ENCODE assay signal across 17 mouse cellular contexts in the genomic region with DNA sequence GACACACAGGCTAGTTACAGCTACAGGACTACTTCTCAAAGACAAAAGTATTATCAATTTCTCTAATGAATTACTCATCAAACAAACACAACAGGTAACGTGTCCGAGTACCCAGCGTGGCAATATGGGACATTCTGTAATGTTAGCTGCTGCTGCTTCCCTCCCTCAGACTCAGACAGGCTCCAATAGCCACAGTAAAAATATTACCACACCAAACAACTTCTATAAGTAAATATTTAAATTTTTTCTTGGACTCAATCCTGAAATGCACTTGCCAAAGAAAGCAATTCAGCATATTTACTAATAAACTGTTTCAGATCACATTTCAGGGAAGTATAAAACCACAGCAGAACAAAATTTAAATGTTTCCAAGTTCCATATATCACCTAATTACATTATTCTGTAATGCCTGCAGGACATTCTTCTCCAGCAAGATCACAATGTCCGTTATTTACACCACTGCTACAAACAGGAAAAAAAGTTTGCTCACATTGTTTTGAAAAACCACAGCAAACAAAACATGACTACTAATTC. TPM values are rescaled to one million over a fixed set of nuclear protein-coding genes. Genes with fewer than 3 reads are reported as not detected.
"Had no signal": no experiment of that assay in that cellular context is flagged by ENCODE, and none has a peak within 500 bp of the region (broad histone marks: within the 10 kb centered on the region; RNA-seq: fewer than 3 reads in every experiment).

No protein-coding gene starts in this region.

- H3K4me3 ChIP-seq: limb, embryonic 15.5 days; liver, embryonic 12.5 days; midbrain, embryonic 10.5 days; myocyte; neural tube, embryonic 15.5 days had no signal

- H3K9me3 ChIP-seq: limb, embryonic 15.5 days; liver, embryonic 12.5 days; neural tube, embryonic 15.5 days had no signal

- H3K4me1 ChIP-seq: midbrain, embryonic 10.5 days had no signal

- H3K36me3 ChIP-seq: limb, embryonic 15.5 days; liver, embryonic 12.5 days; midbrain, embryonic 10.5 days; neural tube, embryonic 15.5 days had no signal

- H3K9ac ChIP-seq: limb, embryonic 15.5 days; liver, embryonic 12.5 days; neural tube, embryonic 15.5 days had no signal

- H3K4me2 ChIP-seq: limb, embryonic 15.5 days; liver, embryonic 12.5 days; neural tube, embryonic 15.5 days had no signal

- ATAC-seq: liver, embryonic 12.5 days had no signal

- H3K27me3 ChIP-seq: limb, embryonic 15.5 days; liver, embryonic 12.5 days; neural tube, embryonic 15.5 days had no signal

- H3K27ac ChIP-seq: limb, embryonic 15.5 days; liver, embryonic 12.5 days; midbrain, embryonic 10.5 days; neural tube, embryonic 15.5 days had no signal

- DNase-seq: kidney, adult 8-10 months; kidney, postnatal 25 days; layer of hippocampus, adult 9-11 months; layer of hippocampus, postnatal 36 days; lung, postnatal 14 days; midbrain, embryonic 14.5 days; right cerebral cortex, adult 18-20 months; right cerebral cortex, postnatal 25 days; thymus, postnatal 36 days had no signal

RNA-seq across cellular contexts. Expression of a gene that starts 45.0 kb away (rescaled TPM):
- polyA plus RNA-seq: liver, embryonic 12.5 days; liver, embryonic 16.5 days; midbrain, embryonic 10.5 days; stomach, embryonic 16.5 days; thymus, postnatal 0 days had no signal
